Mouse (Mus musculus): Measurements from ENCODE around the gene Gpr83.

Gpr83 gene

GRCm38 (mm10) chr9:14885151-14885550, 25.1 kb downstream of the Gpr83 start:
- DNase-seq (ENCODE audit: low read depth, low spot score): peak; percentile 73
- Histone ChIP-seq H3K27me3 (ENCODE audit: control insufficient read depth, insufficient read depth, low read length, poor library complexity, severe bottlenecking) (no peaks in the 10 kb centered on the region), H3K36me3 (ENCODE audit: control insufficient read depth, insufficient read depth, low read length, poor library complexity, severe bottlenecking) (no peaks in the 10 kb centered on the region)

- no peak for DNase-seq (ENCODE audit: low read depth, low spot score)
- Histone ChIP-seq H3K27me3 (ENCODE audit: control insufficient read depth, insufficient read depth, low read length, poor library complexity, severe bottlenecking) (no peaks in the 10 kb centered on the region), H3K36me3 (ENCODE audit: control insufficient read depth, insufficient read depth, low read length, poor library complexity, severe bottlenecking) (no peaks in the 10 kb centered on the region)
Observed at GRCm38 (mm10) chr9:14885954-14886353, 25.9 kb downstream of the Gpr83 start.

- Histone ChIP-seq H3K27me3 (ENCODE audit: control insufficient read depth, insufficient read depth, low read length, poor library complexity, severe bottlenecking) (no peaks in the 10 kb centered on the region), H3K36me3 (ENCODE audit: control insufficient read depth, insufficient read depth, low read length, poor library complexity, severe bottlenecking) (no peaks in the 10 kb centered on the region)
- no peak for DNase-seq (ENCODE audit: low read depth, low spot score)
Observed at GRCm38 (mm10) chr9:14887787-14888382, 27.9 kb downstream of the Gpr83 start.

GRCm38 (mm10) chr9:14888671-14889070, 28.7 kb downstream of the Gpr83 start:
- Histone ChIP-seq H3K36me3 (ENCODE audit: control insufficient read depth, insufficient read depth, low read length, poor library complexity, severe bottlenecking) (no peaks in the 10 kb centered on the region), H3K27me3 (ENCODE audit: control insufficient read depth, insufficient read depth, low read length, poor library complexity, severe bottlenecking) (no peaks in the 10 kb centered on the region)
- DNase-seq (ENCODE audit: low read depth, low spot score): no peak

- no peak for DNase-seq (ENCODE audit: low read depth, low spot score)
- Histone ChIP-seq H3K27me3 (ENCODE audit: control insufficient read depth, insufficient read depth, low read length, poor library complexity, severe bottlenecking) (no peaks in the 10 kb centered on the region), H3K36me3 (ENCODE audit: control insufficient read depth, insufficient read depth, low read length, poor library complexity, severe bottlenecking) (no peaks in the 10 kb centered on the region)
Observed at GRCm38 (mm10) chr9:14890699-14891098, 30.7 kb downstream of the Gpr83 start.

- DNase-seq (ENCODE audit: low read depth, low spot score): no peak
- no peaks in the 10 kb centered on the region for H3K27me3 ChIP-seq (ENCODE audit: control insufficient read depth, insufficient read depth, low read length, poor library complexity, severe bottlenecking)
- H3K36me3 ChIP-seq (ENCODE audit: control insufficient read depth, insufficient read depth, low read length, poor library complexity, severe bottlenecking): no peaks in the 10 kb centered on the region
Observed at GRCm38 (mm10) chr9:14891891-14892290, 31.9 kb downstream of the Gpr83 start.

- Histone ChIP-seq H3K27me3 (ENCODE audit: control insufficient read depth, insufficient read depth, low read length, poor library complexity, severe bottlenecking) (no peaks in the 10 kb centered on the region), H3K36me3 (ENCODE audit: control insufficient read depth, insufficient read depth, low read length, poor library complexity, severe bottlenecking) (no peaks in the 10 kb centered on the region)
- DNase-seq (ENCODE audit: low read depth, low spot score): no peak
Observed at GRCm38 (mm10) chr9:14893388-14893787, 33.4 kb downstream of the Gpr83 start.

- Histone ChIP-seq H3K36me3 (ENCODE audit: control insufficient read depth, insufficient read depth, low read length, poor library complexity, severe bottlenecking) (no peaks in the 10 kb centered on the region), H3K27me3 (ENCODE audit: control insufficient read depth, insufficient read depth, low read length, poor library complexity, severe bottlenecking) (no peaks in the 10 kb centered on the region)
- peak; percentile 36 for DNase-seq (ENCODE audit: low read depth, low spot score)
Observed at GRCm38 (mm10) chr9:14894628-14895027, 34.6 kb downstream of the Gpr83 start.

- no peaks in the 10 kb centered on the region for H3K36me3 ChIP-seq (ENCODE audit: control insufficient read depth, insufficient read depth, low read length, poor library complexity, severe bottlenecking)
- H3K27me3 ChIP-seq (ENCODE audit: control insufficient read depth, insufficient read depth, low read length, poor library complexity, severe bottlenecking): no peaks in the 10 kb centered on the region
- no peak for DNase-seq (ENCODE audit: low read depth, low spot score)
Observed at GRCm38 (mm10) chr9:14895237-14895835, 35.3 kb downstream of the Gpr83 start.

- Histone ChIP-seq H3K36me3 (ENCODE audit: control insufficient read depth, insufficient read depth, low read length, poor library complexity, severe bottlenecking) (no peaks in the 10 kb centered on the region), H3K27me3 (ENCODE audit: control insufficient read depth, insufficient read depth, low read length, poor library complexity, severe bottlenecking) (no peaks in the 10 kb centered on the region)
- no peak for DNase-seq (ENCODE audit: low read depth, low spot score)
Observed at GRCm38 (mm10) chr9:14897102-14897501, 37.1 kb downstream of the Gpr83 start.

GRCm38 (mm10) chr9:14901757-14902156, 41.7 kb downstream of the Gpr83 start:
- no peak for DNase-seq (ENCODE audit: low read depth, low spot score)
- Histone ChIP-seq H3K36me3 (ENCODE audit: control insufficient read depth, insufficient read depth, low read length, poor library complexity, severe bottlenecking) (no peaks in the 10 kb centered on the region), H3K27me3 (ENCODE audit: control insufficient read depth, insufficient read depth, low read length, poor library complexity, severe bottlenecking) (no peaks in the 10 kb centered on the region)

GRCm38 (mm10) chr9:14902416-14902815, 42.4 kb downstream of the Gpr83 start:
- no peaks in the 10 kb centered on the region for H3K27me3 ChIP-seq (ENCODE audit: control insufficient read depth, insufficient read depth, low read length, poor library complexity, severe bottlenecking)
- no peaks in the 10 kb centered on the region for H3K36me3 ChIP-seq (ENCODE audit: control insufficient read depth, insufficient read depth, low read length, poor library complexity, severe bottlenecking)
- no peak for DNase-seq (ENCODE audit: low read depth, low spot score)

- no peak for DNase-seq (ENCODE audit: low read depth, low spot score)
- Histone ChIP-seq H3K36me3 (ENCODE audit: control insufficient read depth, insufficient read depth, low read length, poor library complexity, severe bottlenecking) (no peaks in the 10 kb centered on the region), H3K27me3 (ENCODE audit: control insufficient read depth, insufficient read depth, low read length, poor library complexity, severe bottlenecking) (no peaks in the 10 kb centered on the region)
Observed at GRCm38 (mm10) chr9:14903006-14903405, 43.0 kb downstream of the Gpr83 start.

GRCm38 (mm10) chr9:14903581-14904378, 43.8 kb downstream of the Gpr83 start, which contains the start of gene Izumo1r:
Izumo1r (minus strand) TSS chr9:14903949.
- peak; percentile 41 for DNase-seq (ENCODE audit: low read depth, low spot score)
- Histone ChIP-seq H3K36me3 (ENCODE audit: control insufficient read depth, insufficient read depth, low read length, poor library complexity, severe bottlenecking) (no peaks in the 10 kb centered on the region), H3K27me3 (ENCODE audit: control insufficient read depth, insufficient read depth, low read length, poor library complexity, severe bottlenecking) (no peaks in the 10 kb centered on the region)

GRCm38 (mm10) chr9:14904741-14905475, 44.9 kb downstream of the Gpr83 start:
- DNase-seq (ENCODE audit: low read depth, low spot score): no peak
- no peaks in the 10 kb centered on the region for H3K36me3 ChIP-seq (ENCODE audit: control insufficient read depth, insufficient read depth, low read length, poor library complexity, severe bottlenecking)

More at GRCm38 (mm10) chr9:14904741-14905475, 44.9 kb downstream of the Gpr83 start:
- no peaks in the 10 kb centered on the region for H3K27me3 ChIP-seq (ENCODE audit: control insufficient read depth, insufficient read depth, low read length, poor library complexity, severe bottlenecking)
